Mouse (Mus musculus) T-helper 1 cell (primary cell): ENCODE measurements around the gene Coro1a.

Source experiments
- in situ Hi-C: fragments of 300-600 bp; cut with MboI, MseI; formaldehyde crosslinking; loops from one replicate; pipeline ENCODE4 v1.15.1; 2025; ENCODE audit warnings: high pct_unique_total_duplicates

The Coro1a gene

GRCm38 (mm10) chr7:126708175-126708952 is 777 bp upstream of the Coro1a start:
- in situ Hi-C loops = loop anchor here (5.0 kb wide), 1 partner anchor 49 kb away; the partner anchor contains the start of gene Mapk3

- in situ Hi-C loops = loop anchor here (5.0 kb wide), 1 partner anchor 493 kb away; the partner anchor contains the start of gene Cd2bp2
Observed at GRCm38 (mm10) chr7:126704121-126704980, 3.2 kb downstream of the Coro1a start.

- in situ Hi-C loops = loop anchor here (5.0 kb wide), 1 partner anchor 494 kb away; the partner anchor contains the start of gene Cd2bp2
Observed at GRCm38 (mm10) chr7:126703757-126704077, 3.9 kb downstream of the Coro1a start.

GRCm38 (mm10) chr7:126702861-126703756 is 4.5 kb downstream of the Coro1a start:
- in situ Hi-C loops = loop anchor here (5.0 kb wide), 1 partner anchor 494 kb away; the partner anchor contains the start of gene Cd2bp2

GRCm38 (mm10) chr7:126702358-126702757 is 5.2 kb downstream of the Coro1a start:
- in situ Hi-C loops = loop anchor here (5.0 kb wide), 1 partner anchor 495 kb away; the partner anchor contains the start of gene Cd2bp2

- in situ Hi-C loops = loop anchor here (5.0 kb wide), 1 partner anchor 496 kb away; the partner anchor contains the start of gene Cd2bp2
Observed at GRCm38 (mm10) chr7:126701559-126702357, 5.8 kb downstream of the Coro1a start.

GRCm38 (mm10) chr7:126701070-126701469 is 6.5 kb downstream of the Coro1a start:
- in situ Hi-C loops = loop anchor here (5.0 kb wide), 1 partner anchor 496 kb away; the partner anchor contains the start of gene Cd2bp2

GRCm38 (mm10) chr7:126700063-126701015 is 7.2 kb downstream of the Coro1a start:
- in situ Hi-C loops = loop anchor here (5.0 kb wide), 1 partner anchor 497 kb away; the partner anchor contains the start of gene Cd2bp2

- in situ Hi-C loops = no loop called here
Observed at GRCm38 (mm10) chr7:126697838-126698237, 9.7 kb downstream of the Coro1a start.

- in situ Hi-C loops = no loop called here
Observed at GRCm38 (mm10) chr7:126696886-126697285, 10.7 kb downstream of the Coro1a start.

GRCm38 (mm10) chr7:126696303-126696702 is 11.3 kb downstream of the Coro1a start:
- in situ Hi-C loops = no loop called here

- in situ Hi-C loops = no loop called here
Observed at GRCm38 (mm10) chr7:126695631-126696207, 11.9 kb downstream of the Coro1a start, which contains the start of gene Slx1b. TSS of gene Slx1b (minus strand) at chr7:126695784.

GRCm38 (mm10) chr7:126695210-126695611 is 12.4 kb downstream of the Coro1a start, which contains the start of gene Bola2:
TSS of gene Bola2 (plus strand) at chr7:126695401.
- in situ Hi-C loops = no loop called here

GRCm38 (mm10) chr7:126694441-126695051 is 13.0 kb downstream of the Coro1a start:
- in situ Hi-C loops = no loop called here

- in situ Hi-C loops = no loop called here
Observed at GRCm38 (mm10) chr7:126693781-126694180, 13.8 kb downstream of the Coro1a start.

GRCm38 (mm10) chr7:126693256-126693655 is 14.3 kb downstream of the Coro1a start:
- in situ Hi-C loops = no loop called here

- in situ Hi-C loops = no loop called here
Observed at GRCm38 (mm10) chr7:126692426-126692825, 15.2 kb downstream of the Coro1a start.

- in situ Hi-C loops = no loop called here
Observed at GRCm38 (mm10) chr7:126691676-126692075, 15.9 kb downstream of the Coro1a start.
